ENCODE assay signal across 14 mouse cellular contexts in the genomic region with DNA sequence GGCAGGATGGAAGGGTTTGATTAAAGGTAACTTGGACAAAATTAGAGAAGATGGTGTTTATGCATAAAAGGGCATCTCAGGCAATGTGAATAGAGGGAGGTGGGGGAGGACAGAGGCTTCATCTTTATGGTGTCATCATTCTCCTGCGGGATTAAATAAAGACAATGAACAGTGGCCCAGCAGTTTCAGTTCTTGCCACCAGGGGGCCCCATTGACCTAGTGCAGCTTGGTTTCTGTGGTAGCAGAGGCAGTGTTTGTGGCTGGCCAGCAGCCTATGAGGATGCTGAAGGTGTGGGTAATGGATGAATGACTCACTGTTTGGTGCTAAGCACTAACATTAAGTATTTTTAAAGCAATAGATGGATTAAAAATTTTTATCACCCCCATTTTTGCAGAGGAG.
DNase-seq lines count a peak whose midpoint lies in the region; ATAC-seq and TF ChIP-seq lines count a peak whose summit lies in the region.
"Had no signal": no experiment of that assay in that cellular context is flagged by ENCODE, and none has a peak within 500 bp of the region (broad histone marks: within the 10 kb centered on the region; RNA-seq: fewer than 3 reads in every experiment).

No protein-coding gene starts in this region.

- no peak for DNase-seq in hindbrain, postnatal 0 days (ENCODE audit: low spot score)
- DNase-seq in spleen, adult 2 months (ENCODE audit: low read depth in 1 of 2, low spot score in 2 of 2): no peak
- DNase-seq in spleen, postnatal 14 days (ENCODE audit: low spot score in 2 of 2): no peak
- peak; percentile 30 for DNase-seq in ES-E14 (ENCODE audit: low read depth, low spot score)
- no peak for DNase-seq in stomach, postnatal 0 days (ENCODE audit: low spot score)
- DNase-seq in heart, postnatal 25 days (ENCODE audit: low spot score): no peak
- no peak for DNase-seq in lung, postnatal 25 days (ENCODE audit: low spot score)
- DNase-seq: kidney, postnatal 10 days; layer of hippocampus, adult 9-11 months; lung, adult 2 months; right cerebral cortex, adult 18-20 months had no signal

- H3K9me3 ChIP-seq in hindbrain, postnatal 0 days (ENCODE audit: low read length): no peaks in the 10 kb centered on the region
- H3K9me3 ChIP-seq in hindbrain, embryonic 13.5 days: no peaks in the 10 kb centered on the region
- H3K9me3 ChIP-seq in ES-E14 (ENCODE audit: control insufficient read depth, insufficient read depth, low read depth, low read length): no peaks in the 10 kb centered on the region
- H3K9me3 ChIP-seq in stomach, postnatal 0 days (ENCODE audit: control insufficient read depth, low read length): no peaks in the 10 kb centered on the region

- no peak for TF ChIP-seq EP300 in stomach, postnatal 0 days (optimal IDR thresholded peaks at IDR 0.05)

- no peak for ATAC-seq in hindbrain, postnatal 0 days
- ATAC-seq in hindbrain, embryonic 13.5 days (ENCODE audit: low FRiP score): no peak
- ATAC-seq in stomach, postnatal 0 days (ENCODE audit: low FRiP score, low TSS enrichment): no peak
- ATAC-seq: hindbrain, embryonic 16.5 days had no signal

- H3K4me3 ChIP-seq in hindbrain, postnatal 0 days (ENCODE audit: low read length): no peak overlapping the region
- H3K4me3 ChIP-seq in hindbrain, embryonic 13.5 days: no peak overlapping the region
- H3K4me3 ChIP-seq in spleen, adult 2 months (ENCODE audit: extremely low read depth, insufficient read depth, insufficient read length): no peak overlapping the region
- H3K4me3 ChIP-seq in ES-E14 (ENCODE audit: insufficient read depth in 1 of 2, low read depth in 1 of 2, low read length in 2 of 2, poor library complexity in 1 of 2, severe bottlenecking in 1 of 2): no peak overlapping the region
- no peak overlapping the region for H3K4me3 ChIP-seq in stomach, postnatal 0 days (ENCODE audit: low read depth, low read length)
- H3K4me3 ChIP-seq: myocyte had no signal

- no peaks in the 10 kb centered on the region for H3K27me3 ChIP-seq in hindbrain, postnatal 0 days (ENCODE audit: insufficient read depth, low read length)
- 0 out of 2 replicates have a peak, but pooled peaks cover 6% of the 10 kb centered on the region for H3K27me3 ChIP-seq in hindbrain, embryonic 13.5 days
- no peaks in the 10 kb centered on the region for H3K27me3 ChIP-seq in spleen, adult 2 months (ENCODE audit: control insufficient read depth, insufficient read depth, low read length)
- H3K27me3 ChIP-seq in stomach, postnatal 0 days (ENCODE audit: control insufficient read depth, insufficient read depth, low read length): no peaks in the 10 kb centered on the region

- H3K27ac ChIP-seq in hindbrain, postnatal 0 days: no peak overlapping the region
- no peak overlapping the region for H3K27ac ChIP-seq in hindbrain, embryonic 13.5 days
- H3K27ac ChIP-seq in spleen, adult 2 months (ENCODE audit: insufficient read depth, low read length): no peak overlapping the region
- H3K27ac ChIP-seq in ES-E14 (ENCODE audit: insufficient read depth, low read depth, low read length, poor library complexity, severe bottlenecking): no peak overlapping the region
- no peak overlapping the region for H3K27ac ChIP-seq in stomach, postnatal 0 days (replicated peaks)

- peak; percentile 47 for TF ChIP-seq CTCF in hindbrain, postnatal 0 days (IDR thresholded peaks at IDR 0.05; ENCODE audit: low read depth)
- TF ChIP-seq CTCF in spleen, adult 2 months (IDR thresholded peaks at IDR 0.05; ENCODE audit: extremely low read depth, insufficient read depth, insufficient read length, insufficient replicate concordance): peak; percentile 13; the same call in 1 of the 2 replicates
- peak; percentile 17; the same call in 1 of the 2 replicates for TF ChIP-seq CTCF in stomach, postnatal 0 days (IDR thresholded peaks at IDR 0.05; ENCODE audit: low read depth)

- H3K9ac ChIP-seq in hindbrain, postnatal 0 days (replicated peaks; ENCODE audit: low read length): no peak overlapping the region
- no peak overlapping the region for H3K9ac ChIP-seq in hindbrain, embryonic 13.5 days
- H3K9ac ChIP-seq in ES-E14 (ENCODE audit: insufficient read depth, low read depth, low read length, poor library complexity, severe bottlenecking): no peak overlapping the region
- no peak overlapping the region for H3K9ac ChIP-seq in stomach, postnatal 0 days (ENCODE audit: low read length)

- TF ChIP-seq POLR2A in spleen, adult 2 months (IDR thresholded peaks at IDR 0.05; ENCODE audit: low read depth, low read length): no peak

- no peaks in the 10 kb centered on the region for H3K36me3 ChIP-seq in hindbrain, postnatal 0 days (ENCODE audit: insufficient read depth, low read length)
- no peaks in the 10 kb centered on the region for H3K36me3 ChIP-seq in hindbrain, embryonic 13.5 days
- H3K36me3 ChIP-seq in spleen, adult 2 months (ENCODE audit: control insufficient read depth, insufficient read depth, low read length): no peaks in the 10 kb centered on the region
- H3K36me3 ChIP-seq in ES-E14 (ENCODE audit: control insufficient read depth, insufficient read depth, low read length, poor library complexity, severe bottlenecking): no peaks in the 10 kb centered on the region
- no peaks in the 10 kb centered on the region for H3K36me3 ChIP-seq in stomach, postnatal 0 days (ENCODE audit: control insufficient read depth, insufficient read depth, low read length)

- no peaks in the 10 kb centered on the region for H3K4me1 ChIP-seq in hindbrain, postnatal 0 days (ENCODE audit: insufficient read depth, low read length)
- H3K4me1 ChIP-seq in hindbrain, embryonic 13.5 days (replicated peaks): peaks cover 2% of the 10 kb centered on the region
- H3K4me1 ChIP-seq in spleen, adult 2 months (ENCODE audit: control insufficient read depth, insufficient read depth, insufficient read length): no peaks in the 10 kb centered on the region
- no peaks in the 10 kb centered on the region for H3K4me1 ChIP-seq in ES-E14 (ENCODE audit: control insufficient read depth in 2 of 2, insufficient read depth in 2 of 2, low read length in 2 of 2, poor library complexity in 1 of 2)
- no peaks in the 10 kb centered on the region for H3K4me1 ChIP-seq in stomach, postnatal 0 days (replicated peaks; ENCODE audit: control insufficient read depth, insufficient read depth)

- intact Hi-C loops in heart, postnatal 25 days (cut with DNase I): no loop called here

- WGBS in hindbrain, postnatal 0 days: 86% methylated on average over 1 of the region's 1 CpGs
- 96% methylated on average over 1 of the region's 1 CpGs for WGBS in hindbrain, embryonic 13.5 days
- 85% methylated on average over 1 of the region's 1 CpGs for WGBS in spleen, adult 2 months
- WGBS in stomach, postnatal 0 days: 100% methylated on average over 1 of the region's 1 CpGs

- in situ Hi-C loops in ES-E14 (cut with MboI; ENCODE audit: low sequenced_read_pairs in 2 of 2, unreplicated experiment in 2 of 2): no loop called here

- no peak overlapping the region for H3K4me2 ChIP-seq in hindbrain, postnatal 0 days (ENCODE audit: low read depth, low read length)
- H3K4me2 ChIP-seq in hindbrain, embryonic 13.5 days: no peak overlapping the region
- H3K4me2 ChIP-seq in stomach, postnatal 0 days (replicated peaks; ENCODE audit: low read depth): no peak overlapping the region

TF ChIP-seq in ES-E14, 5 proteins besides CTCF, POLR2A, EP300 and RAD21:
- TF ChIP-seq ZC3H11A (IDR thresholded peaks at IDR 0.05; ENCODE audit: borderline replicate concordance, low read depth, low read length) (peak; percentile 70; the same call in 1 of the 2 replicates), MAFK (IDR thresholded peaks at IDR 0.05; ENCODE audit: insufficient read depth, low read depth, low read length) (no peak)
